Mouse (Mus musculus): ENCODE results near the gene Mien1. TPM values are rescaled to one million over a fixed set of nuclear protein-coding genes. Genes with fewer than 3 reads are reported as not detected.

Mien1 gene
- total RNA-seq (2015): 56.6 and 65.4 TPM in 2 replicates
- 31.5 and 38.0 TPM in 2 replicates for total RNA-seq (2017)

DNA sequence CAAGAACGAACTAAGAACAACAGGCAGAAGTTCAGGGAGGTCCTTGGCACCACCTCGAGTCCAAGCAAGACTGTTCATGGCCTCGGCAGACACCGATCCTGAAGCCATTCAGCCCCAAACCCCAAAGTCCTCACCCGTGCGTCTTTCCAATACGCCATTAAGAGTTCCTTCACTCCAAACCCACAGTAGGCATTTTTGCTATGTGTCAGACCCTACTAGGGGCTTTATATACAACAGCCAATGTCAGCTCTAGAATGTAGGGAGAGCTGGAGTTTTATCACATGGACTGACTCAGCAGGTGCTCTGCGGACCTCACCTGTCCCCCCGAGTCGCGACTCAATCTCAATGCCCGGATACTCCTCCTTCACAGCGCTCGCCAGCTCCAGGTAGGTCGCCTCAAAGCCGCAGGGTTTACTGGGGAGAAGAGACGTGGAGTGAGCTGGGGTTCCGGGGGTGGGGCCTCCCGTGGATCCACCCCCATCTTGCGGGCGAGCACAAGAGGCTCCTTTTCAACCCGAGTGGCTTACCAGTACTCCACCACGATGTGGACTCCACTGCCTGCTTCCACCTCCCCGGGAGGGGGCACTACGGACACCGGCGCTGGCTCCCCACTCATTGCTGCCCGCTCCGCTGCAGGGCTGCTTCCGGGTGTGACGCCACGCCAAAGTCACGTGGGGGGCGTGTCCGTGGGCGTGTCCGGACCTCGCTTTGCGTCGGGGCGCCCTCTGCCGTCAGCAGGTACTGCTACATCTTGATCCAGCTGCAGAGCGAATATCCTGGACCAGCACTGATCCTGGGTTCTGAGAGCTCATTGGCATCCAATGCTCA is at the start of gene Mien1:
Gene Mien1 (minus strand): TSS at position 661 of the 828 bp plus-strand sequence.
- peak; percentile 98 for ATAC-seq (ENCODE audit: poor library complexity, severe bottlenecking)

DNA sequence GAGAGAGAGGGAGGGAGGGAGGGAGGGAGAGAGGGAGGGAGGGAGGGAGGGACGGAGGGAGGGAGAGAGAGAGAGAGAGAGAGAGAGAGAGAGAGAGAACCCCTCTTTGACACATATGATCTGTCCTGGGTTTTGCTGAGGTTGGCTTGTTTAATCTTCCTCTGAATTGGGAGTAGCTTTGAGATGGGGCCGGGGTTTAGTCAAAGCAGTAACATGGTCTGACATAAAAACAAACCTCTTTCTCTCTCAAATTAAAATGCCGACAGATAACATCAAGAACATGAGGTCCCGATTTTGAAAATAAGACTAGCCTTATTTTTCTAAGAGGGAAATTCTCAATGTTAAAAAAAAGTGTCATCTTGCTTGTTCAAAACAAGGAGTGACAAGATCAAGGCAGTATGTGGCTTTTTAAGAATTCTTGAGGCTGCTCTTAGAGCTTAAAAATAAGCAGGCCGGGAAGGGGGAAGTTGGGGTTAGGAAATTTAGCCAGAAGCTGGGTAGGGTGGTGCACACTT is 48.8 kb upstream of the Mien1 start:
- peak; percentile 56; the same call in 1 of the 2 replicates for ATAC-seq (ENCODE audit: poor library complexity, severe bottlenecking)

DNA sequence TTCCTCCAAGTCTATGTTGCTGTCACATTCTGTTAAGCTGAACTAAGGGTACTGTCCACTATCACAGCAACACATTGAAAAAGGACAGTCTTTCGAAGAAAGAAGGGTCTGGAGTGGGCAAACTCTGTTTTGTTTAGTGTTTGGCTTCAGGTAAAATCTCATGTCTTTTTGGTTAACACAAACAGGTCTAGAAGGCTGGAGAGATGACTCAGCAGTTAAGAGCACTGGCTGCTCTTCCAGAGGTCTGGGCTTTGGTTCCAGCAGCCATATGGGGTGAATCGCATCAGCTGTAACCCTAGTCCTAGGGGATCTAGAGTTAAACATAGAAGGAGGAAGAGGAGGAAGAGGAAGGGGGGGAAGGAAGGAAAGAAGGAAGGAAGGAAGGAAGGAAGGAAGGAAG is 47.0 kb upstream of the Mien1 start:
- ATAC-seq (ENCODE audit: poor library complexity, severe bottlenecking): no peak

DNA sequence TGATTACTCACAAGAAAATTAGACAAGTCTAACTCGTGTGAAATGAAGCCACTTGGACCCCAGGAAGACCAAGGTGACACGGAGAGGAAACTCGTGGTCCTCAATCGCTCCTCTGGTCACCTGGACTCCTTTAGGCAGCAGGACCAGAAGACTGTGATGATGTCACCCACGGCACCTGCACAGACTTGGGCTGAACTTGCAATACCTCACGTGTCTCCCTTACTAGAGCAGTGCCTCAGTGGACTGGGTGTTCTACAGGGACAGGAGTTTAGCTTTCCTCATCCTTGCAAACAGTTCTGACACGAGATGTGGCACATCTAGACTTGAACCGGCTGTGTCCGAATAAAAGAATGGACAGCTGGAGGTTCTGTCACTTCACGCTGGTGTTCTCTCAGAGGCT is 43.3 kb upstream of the Mien1 start:
- ATAC-seq (ENCODE audit: poor library complexity, severe bottlenecking): no peak

DNA sequence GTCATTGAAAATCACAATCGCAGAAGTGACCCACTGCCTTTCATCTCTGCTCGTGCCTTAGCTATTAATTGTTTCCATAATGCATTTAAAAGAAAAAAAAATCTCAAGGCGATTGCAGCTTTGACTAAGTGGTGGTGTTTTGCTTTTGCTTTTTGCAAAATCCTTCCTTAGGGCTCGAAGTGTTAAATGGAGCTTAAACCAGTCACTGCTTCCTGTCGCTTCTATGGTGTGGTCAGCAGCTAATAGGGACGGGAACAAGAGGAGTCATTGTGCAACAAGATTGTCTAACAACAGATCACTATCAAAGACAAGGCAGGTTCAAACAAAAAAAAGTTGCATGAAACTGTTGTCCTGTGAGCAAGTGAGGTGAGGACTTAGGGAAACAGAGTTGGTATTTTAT is 42.4 kb upstream of the Mien1 start:
- ATAC-seq (ENCODE audit: poor library complexity, severe bottlenecking): peak; percentile 73

DNA sequence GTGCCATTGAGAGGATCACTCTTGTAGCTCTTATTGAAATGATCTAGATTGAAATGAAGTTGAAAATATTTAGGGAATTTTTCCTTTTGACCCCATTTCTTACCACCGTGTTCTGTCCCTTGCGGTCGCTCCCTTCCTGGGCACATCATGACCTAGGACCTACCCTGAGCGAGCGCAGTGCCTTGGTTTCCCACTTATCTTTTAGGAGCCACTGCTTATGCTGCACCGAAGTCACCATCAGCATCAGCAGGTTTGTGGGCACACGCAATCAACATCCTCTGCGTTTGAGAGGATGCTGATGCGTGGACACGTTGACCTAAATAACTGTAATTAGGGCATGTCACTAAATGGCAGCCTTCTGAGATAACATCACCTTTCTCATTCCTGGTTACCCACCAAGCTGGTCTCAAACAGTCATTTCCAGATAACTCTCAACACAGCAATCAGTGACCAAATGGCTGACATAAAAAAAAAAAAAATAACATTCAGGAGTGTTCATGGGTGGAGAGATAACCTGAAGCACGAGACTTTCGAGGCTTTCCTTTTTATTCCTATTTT is 41.2 kb upstream of the Mien1 start:
- ATAC-seq (ENCODE audit: poor library complexity, severe bottlenecking): no peak

DNA sequence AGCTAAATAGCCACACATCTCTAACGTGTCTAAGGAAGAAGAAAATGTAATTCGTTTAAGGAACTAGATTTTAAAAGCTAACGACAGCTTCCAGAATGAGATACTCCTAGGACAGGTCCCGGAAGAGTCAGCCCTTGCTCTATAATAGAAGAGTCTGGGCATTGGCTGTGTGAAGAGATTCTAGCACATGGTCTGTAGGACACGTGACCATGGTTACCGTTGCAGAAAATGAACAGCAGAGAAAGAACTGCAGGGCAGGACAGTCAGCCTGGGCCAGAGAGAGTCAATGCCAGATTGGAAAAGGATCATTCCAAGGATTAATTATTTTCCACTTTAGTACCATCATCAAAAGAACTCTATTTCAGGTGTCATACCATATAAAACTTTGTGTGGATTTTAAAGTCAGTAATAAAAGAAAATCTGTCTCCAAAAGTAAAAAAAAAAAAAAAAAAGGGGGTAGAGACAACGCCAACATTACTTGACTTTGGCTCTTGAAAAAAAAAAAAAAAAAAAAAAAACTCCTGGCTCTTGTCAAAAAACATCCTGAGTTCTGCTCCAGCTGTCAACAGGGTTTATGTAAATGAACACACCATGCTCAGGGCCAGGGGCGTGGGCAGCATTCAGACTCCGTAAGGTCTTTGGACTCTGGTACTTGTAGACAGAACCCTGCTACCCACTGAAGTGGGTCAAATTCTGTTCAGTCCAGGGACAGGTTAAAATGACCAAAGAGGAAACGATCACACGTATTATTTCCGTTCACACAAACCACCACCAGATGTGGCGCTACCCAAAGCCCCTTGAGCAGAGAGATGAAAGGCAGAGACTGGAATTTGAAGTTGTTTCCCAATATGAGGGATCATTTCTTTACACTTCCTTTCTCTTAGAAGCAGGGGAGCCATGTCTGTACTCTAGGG is 40.5 kb upstream of the Mien1 start:
- ATAC-seq (ENCODE audit: poor library complexity, severe bottlenecking): no peak

DNA sequence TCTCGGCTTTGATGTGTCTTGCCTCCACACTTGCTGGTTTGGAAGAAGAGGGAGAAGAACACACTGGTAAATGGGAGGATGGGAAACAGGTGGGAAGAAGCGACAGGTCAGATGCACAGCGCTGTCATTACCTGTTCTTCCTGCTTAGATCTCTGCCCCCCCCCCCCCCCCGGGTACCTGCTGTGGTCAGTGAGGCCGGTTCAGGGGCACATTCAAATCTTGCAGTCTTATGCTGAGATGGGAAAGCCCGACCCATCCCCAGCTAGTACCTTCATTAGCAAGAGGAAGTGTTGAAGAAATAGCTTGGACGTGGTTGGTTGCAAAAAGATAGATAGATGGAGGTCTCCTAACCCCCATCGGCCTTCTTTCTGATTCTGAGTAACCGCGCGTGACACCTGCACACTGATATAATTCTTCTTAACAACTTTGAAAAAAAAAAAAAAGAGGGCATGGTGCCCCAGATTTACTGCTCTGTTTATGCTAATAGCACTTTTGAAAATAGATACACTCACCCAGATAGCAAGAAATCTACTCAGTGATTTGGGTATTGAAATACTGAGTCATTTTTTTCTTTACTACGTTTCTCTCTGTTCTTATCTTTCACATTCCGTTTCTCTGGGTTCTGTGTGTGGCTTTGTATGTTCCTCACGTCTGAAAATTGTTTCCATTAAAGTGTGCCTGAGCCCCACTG is 38.4 kb upstream of the Mien1 start:
- ATAC-seq (ENCODE audit: poor library complexity, severe bottlenecking): no peak

DNA sequence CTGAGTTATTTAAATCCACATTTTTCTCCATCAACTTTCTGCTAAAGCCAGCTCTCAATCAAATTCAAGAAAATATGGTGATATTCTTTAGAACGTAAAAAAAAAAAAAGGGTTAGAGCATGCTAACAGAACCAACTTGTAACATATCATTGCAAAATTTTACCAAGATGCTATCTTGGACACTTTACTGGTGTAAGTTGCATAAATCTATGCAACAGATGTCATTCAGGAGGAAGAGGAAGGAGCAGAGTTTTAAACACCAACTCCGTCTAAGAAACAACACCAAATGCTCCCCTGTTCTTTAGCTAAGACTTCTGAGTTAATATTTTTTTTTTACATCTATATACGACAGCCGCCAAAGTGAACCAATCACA is 37.6 kb upstream of the Mien1 start:
- ATAC-seq (ENCODE audit: poor library complexity, severe bottlenecking): no peak

DNA sequence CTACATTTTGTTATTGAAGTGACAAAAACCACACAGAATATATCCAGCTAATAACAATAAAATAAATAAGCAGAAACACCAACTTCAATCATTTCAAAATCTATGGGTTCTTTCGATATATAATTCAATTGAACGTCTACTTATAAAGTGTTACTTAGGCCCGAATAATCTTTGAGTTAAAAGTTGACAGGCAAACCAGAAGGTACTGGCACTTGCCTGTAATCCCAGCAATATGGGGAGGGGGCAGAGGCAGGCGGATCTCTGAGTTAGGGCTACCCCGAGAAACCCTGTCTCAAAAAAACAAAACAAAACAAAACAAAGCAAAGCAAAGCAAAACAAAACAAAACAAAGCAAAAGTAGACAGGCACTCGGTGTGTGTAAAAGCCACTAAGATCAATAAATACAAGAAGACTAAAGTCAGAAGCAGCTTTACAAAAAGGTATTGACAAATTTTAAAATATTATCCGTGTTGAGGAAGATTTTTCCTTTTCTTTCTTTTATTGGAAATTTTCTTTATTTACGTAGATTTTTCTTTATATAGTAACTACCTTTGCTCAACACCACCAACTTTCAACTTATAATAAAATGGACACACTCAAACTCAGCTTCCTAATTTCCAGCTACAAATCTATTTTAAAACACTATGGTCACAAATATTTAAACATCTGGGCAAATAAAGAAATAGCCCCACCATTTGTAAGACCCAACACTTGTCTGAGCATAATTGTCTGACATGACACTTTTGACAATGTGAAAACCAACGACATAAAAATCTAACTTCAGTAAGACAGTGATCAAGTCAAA is 37.0 kb upstream of the Mien1 start:
- ATAC-seq (ENCODE audit: poor library complexity, severe bottlenecking): no peak

DNA sequence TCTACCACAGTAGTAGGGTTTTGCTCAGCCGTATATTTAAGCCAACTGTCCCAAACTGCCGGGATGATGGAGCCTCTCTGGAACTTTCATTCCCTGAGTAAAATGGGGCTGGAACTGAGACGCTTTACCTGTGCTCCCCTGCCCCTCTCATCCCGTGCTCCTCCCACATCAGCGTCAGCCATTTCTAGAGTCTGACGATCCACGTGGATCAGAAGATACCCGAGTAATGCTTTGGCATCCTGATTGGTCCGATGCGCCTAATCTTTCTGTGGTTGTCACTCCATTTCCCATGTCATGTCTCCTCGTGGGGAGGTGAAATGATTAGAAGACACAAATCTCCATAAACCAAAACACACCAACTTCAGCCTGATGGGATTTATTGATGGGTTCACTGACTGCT is 36.2 kb upstream of the Mien1 start:
- ATAC-seq (ENCODE audit: poor library complexity, severe bottlenecking): no peak

DNA sequence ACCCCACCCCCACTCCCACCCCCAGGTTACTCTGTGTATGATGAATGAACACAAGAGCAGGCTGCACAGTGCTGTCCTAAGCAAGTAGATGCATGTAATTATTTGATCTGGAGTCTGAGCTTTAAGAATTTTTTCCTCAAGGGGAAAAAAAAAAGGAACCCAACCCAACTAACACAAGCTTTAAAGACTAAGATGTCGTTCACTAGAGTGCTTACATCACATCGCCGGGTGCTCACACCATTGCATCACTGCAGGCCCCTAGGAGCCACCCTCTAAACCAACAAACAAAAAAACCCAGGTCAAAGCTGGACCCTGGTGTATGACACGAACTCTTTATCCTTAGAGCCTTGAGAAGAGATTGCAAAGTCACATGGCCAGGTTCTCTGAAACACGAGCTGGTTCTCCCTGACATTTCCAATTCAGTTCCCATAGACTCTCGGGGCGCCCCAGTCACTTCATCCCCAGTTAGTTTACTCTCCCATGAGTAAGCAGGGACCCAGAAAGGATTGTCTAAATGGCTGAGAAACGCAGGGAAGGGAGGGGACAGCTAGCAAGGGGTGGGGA is 35.2 kb upstream of the Mien1 start:
- ATAC-seq (ENCODE audit: poor library complexity, severe bottlenecking): no peak

DNA sequence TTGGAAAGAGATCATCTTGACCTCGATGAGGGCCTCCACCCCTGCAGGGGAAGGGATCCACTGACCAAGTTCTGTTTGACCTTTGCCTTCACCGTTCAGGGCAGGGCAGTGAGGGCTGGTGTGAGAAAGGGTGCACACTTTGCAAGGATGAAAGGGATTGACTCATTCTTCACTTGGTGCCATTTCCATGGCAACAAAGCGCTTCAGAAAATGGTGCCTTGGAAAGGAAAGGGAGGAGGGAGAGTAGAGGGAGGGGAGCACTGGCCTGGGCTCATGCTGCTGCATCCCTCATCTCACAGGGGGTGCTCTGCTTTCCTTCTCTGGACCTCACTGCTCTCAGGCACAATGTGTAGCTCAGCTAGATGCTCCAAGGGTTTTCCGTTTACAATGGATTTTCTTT is 33.9 kb upstream of the Mien1 start:
- ATAC-seq (ENCODE audit: poor library complexity, severe bottlenecking): no peak

DNA sequence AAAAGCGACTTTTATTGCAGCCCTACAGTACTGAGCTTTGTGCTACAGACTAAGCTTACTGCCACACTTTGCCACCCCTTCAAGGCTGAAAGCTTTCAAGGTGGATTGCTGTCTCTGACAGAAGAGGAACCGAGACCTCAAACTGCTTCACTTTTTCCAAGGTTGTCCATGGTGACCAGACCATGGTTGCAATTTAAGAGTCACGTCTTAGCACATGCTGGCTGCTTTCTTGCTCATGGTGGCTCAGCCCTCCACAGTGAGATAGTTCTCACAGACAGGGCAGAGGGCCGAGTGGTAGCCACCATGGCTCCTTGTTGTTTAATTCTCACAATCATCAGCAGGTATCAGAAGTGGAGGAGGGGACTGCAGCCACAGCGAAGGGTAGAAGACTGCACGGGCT is 32.0 kb upstream of the Mien1 start:
- peak; percentile 56 for ATAC-seq (ENCODE audit: poor library complexity, severe bottlenecking)

DNA sequence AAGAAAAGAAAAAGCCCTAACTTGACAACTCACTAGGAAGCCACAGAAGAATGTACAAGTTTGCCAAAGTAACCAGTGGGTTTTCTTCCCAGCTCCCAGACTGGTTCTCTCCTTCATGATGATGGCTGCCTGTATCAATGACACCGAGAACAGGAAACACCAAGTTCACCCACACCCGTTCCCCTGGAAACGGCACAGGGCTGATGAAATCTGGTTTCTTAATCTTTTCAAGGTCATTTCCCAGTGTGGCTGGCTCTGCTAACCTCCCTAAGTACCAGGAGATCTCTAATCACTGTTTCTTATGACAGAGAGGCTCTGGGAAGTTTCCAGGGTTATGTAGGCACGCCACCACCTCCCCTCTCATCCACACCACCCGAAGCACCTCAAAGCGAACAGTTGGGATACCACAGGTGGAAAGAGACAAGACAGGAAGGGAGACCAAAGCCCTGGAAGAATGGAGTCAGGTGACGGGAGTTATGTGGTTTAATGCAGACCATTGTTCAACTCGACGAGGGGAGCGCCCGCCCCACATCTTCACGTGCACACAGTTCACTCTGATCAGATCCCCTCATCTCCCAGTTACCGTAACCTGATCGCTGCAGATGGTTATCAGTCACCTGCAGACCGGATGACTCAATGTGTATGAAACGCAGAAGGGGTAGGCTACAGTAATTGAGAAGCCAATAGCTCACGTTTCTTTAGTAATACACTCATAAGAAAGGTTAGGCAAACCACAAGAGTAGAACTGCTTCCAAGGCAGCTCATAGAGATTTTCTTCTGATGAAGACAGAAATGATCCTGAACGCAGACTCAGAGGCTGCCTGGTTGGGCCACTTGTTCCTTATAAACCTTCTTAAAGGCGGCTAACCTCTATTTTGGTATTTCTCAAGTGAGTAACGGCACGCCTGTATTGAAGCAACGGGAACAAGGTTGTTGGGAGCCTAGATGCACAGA is 31.2 kb upstream of the Mien1 start:
- peak; percentile 80 for ATAC-seq (ENCODE audit: poor library complexity, severe bottlenecking)

DNA sequence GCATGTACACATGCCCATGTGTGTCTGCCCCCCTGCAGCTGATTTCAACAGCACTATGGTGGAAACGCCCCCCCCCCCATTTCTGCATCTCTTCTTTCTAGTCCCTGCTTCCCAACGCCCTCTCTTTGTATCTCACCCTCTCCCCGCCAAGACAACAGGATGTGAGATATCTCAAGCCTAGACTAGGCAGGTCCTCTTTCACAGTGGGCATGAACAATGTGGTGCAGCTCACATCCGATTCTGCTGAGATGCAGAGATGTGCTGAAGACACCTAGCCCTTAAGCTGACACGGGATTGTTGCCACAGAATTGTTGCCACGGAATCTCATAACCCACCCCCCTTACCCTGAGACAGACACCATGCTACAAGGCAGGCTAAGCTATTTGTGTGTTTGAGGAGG is 25.7 kb upstream of the Mien1 start:
- ATAC-seq (ENCODE audit: poor library complexity, severe bottlenecking): 0 out of 2 replicates have a peak, but pooled peaks have one; percentile 21

DNA sequence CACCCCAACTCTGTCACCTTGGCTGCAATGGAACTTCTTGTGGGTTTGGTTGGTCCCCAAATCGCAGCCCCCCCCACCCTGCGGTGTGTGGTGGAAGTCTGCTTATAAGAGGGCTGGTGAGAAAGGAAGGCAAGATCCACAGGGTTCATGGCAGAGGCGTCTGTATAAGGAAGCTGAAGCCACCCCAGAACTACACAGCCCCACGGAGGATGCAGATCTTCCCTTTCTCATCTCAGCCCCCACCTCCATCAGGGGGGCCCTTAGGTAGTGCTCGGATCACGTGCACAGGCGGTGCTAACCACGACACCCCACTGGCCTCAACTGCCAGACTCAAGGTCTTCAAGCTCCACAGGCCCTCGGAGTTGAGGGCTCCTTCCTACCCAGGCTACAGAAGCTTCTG is 25.1 kb upstream of the Mien1 start:
- ATAC-seq (ENCODE audit: poor library complexity, severe bottlenecking): peak; percentile 26; the same call in 1 of the 2 replicates

DNA sequence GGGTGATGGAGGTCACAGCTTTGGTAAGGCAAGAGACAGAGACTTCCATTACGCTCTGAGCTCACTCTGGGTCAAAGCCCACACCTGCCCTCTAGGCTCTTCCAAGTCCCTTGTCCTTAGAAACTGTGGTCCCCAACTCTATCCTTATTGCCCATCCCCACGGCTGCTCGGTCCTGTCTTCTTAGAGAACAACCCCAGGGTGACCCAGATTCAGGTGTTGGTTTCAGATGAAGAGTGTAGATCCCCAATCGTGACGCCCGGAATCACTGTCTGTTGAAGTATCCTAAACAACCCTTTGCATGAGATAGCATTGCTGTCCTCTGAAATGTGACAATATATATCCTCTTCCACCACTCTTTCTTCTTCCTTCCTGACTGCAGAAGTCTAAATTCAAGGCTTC is 23.5 kb upstream of the Mien1 start:
- ATAC-seq (ENCODE audit: poor library complexity, severe bottlenecking): no peak

Measured in megakaryocyte, adult 5-6 weeks (primary cell).